Mouse (Mus musculus): ENCODE results near the gene Vgll2.

- TF ChIP-seq EP300 (IDR thresholded peaks at IDR 0.05; ENCODE audit: low read depth) (no peak), CTCF (IDR thresholded peaks at IDR 0.05; ENCODE audit: low read depth) (no peak)
These were observed 26.0 kb downstream of the Vgll2 start for GRCm38 (mm10) chr10:52048287-52048686.

Measured in liver, postnatal 0 days (tissue).